Mouse (Mus musculus): ENCODE results near the gene Fkbp11.

DNA sequence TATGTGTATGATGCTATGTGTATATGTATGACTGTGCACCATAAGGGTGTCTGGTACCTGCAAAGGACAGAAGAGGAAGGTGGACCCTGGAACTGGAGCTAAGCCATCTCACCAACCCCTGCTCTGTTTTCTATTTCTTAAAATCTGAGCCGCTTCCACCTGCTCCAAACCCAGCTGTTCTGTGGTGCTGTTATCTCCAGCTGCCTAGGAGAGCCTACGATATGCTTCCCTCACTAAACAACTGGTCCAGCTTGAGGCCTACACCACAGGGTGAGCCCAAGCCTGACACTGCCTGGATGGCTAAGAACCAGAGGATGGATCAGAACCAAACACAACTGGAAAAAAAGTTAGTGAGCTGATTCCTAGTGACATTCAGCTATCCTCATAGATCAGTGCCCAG is 26.1 kb upstream of the Fkbp11 start:
- TF ChIP-seq POLR2A (IDR thresholded peaks at IDR 0.05; ENCODE audit: borderline replicate concordance, extremely low read depth, insufficient read depth, insufficient read length, poor library complexity, severe bottlenecking): no peak
- no peak for TF ChIP-seq CTCF (IDR thresholded peaks at IDR 0.05; ENCODE audit: borderline replicate concordance, extremely low read depth, insufficient read depth, insufficient read length)

All from brain, embryonic 14.5 days (tissue).